Comparison of ENCODE assay signal across 14 mouse cellular contexts in the genomic region with DNA sequence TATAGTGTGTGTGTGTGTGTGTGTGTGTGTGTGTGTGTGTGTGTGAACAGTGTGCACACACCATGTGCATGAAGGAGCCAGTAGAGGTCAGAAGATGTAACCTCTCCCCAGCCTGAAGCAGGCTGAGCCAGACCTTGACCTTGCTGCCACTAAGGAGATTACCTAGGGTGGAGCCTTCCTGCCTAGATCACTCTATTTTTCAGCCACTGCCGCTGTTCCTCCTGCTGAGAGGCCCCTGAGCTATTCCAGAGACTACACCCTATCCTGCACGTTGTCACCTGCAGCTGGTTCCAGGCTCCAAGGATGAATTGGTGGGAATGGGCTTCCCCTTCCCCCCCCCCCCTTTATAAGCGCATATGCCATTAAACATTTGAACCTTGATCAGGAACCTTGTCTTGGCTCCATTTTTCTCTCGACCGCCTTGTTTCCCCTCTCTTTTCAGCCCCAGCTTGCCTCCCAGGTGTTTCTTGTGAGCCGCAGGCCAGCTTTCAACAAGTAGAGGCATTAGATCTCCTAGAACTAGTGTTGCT. TPM values are rescaled to one million over a fixed set of nuclear protein-coding genes. Genes with fewer than 3 reads are reported as not detected.
"Had no signal": no experiment of that assay in that cellular context is flagged by ENCODE, and none has a peak within 500 bp of the region (broad histone marks: within the 10 kb centered on the region; RNA-seq: fewer than 3 reads in every experiment).

No protein-coding gene starts in this region.

RNA-seq across cellular contexts. Expression of a gene that starts 10.4 kb away (rescaled TPM):
- total RNA-seq: neutrophil, adult 5-6 weeks had no signal
- polyA plus RNA-seq: neural tube, embryonic 13.5 days; neural tube, embryonic 14.5 days; neural tube, embryonic 15.5 days; small intestine, adult 2 months; spleen, adult 2 months; stomach, embryonic 14.5 days; stomach, embryonic 15.5 days; stomach, embryonic 16.5 days; stomach, postnatal 0 days; testis, adult 2 months; thymus, adult 2 months; thymus, postnatal 0 days; urinary bladder, adult 2 months had no signal

RNA-seq across cellular contexts. Expression of a gene that starts 15.0 kb away (rescaled TPM):
- total RNA-seq: neutrophil, adult 5-6 weeks had no signal
- polyA plus RNA-seq: neural tube, embryonic 13.5 days; neural tube, embryonic 15.5 days; small intestine, adult 2 months; spleen, adult 2 months; stomach, embryonic 14.5 days; stomach, embryonic 15.5 days; stomach, embryonic 16.5 days; stomach, postnatal 0 days; testis, adult 2 months; urinary bladder, adult 2 months had no signal
